Mouse (Mus musculus) G1E (cell line): Measurements from ENCODE around the gene Tomm5. TPM values are rescaled to one million over a fixed set of nuclear protein-coding genes. Genes with fewer than 3 reads are reported as not detected.
"Not testable (repeated sequence)": the region's sequence is repeated elsewhere in the genome, so short reads cannot be mapped to it uniquely, and the experiment has no call there.

Experiments used
- ATAC-seq: 2 replicates; pipeline ENCODE4 v1.8.0; 2016; ENCODE audit warnings: mild to moderate bottlenecking; ENCODE audit not compliant: insufficient number of reproducible peaks, poor library complexity, low FRiP score, severe bottlenecking; ENCODE audit errors: extremely low read depth
- DNase-seq: peaks from one replicate; pipeline ENCODE4 v3.0.0; 2012; ENCODE audit warnings: low spot score
- H3K27me3 ChIP-seq: 2 replicates; pipeline ENCODE4 v1.6.1; 2012; ENCODE audit warnings: mild to moderate bottlenecking, low read length, inconsistent platforms; ENCODE audit not compliant: insufficient read depth
- H3K36me3 ChIP-seq: replicated peaks from 2 replicates; pipeline ENCODE3; 2012; ENCODE audit warnings: mild to moderate bottlenecking, inconsistent platforms
- H3K4me1 ChIP-seq: 2 replicates; pipeline ENCODE4 v1.6.1; 2012; ENCODE audit warnings: low read depth, low read length, inconsistent platforms, mixed read lengths; ENCODE audit not compliant: insufficient read depth
- H3K4me3 ChIP-seq: 2 replicates; pipeline ENCODE4 v1.5.1; 2012; ENCODE audit warnings: low read depth, mild to moderate bottlenecking, inconsistent platforms, low read length, moderate library complexity, mixed read lengths
- H3K9me3 ChIP-seq: replicated peaks from 2 replicates; pipeline ENCODE4 v1.6.1; 2012; ENCODE audit warnings: inconsistent platforms
- CTCF ChIP-seq: IDR thresholded peaks from 2 replicates; pipeline ENCODE4 v1.5.1; 2012; ENCODE audit warnings: low read depth, low read length, inconsistent platforms, mixed read lengths
- GATA1 ChIP-seq: IDR thresholded peaks from 2 replicates; pipeline ENCODE4 v1.6.1; 2012; ENCODE audit warnings: borderline replicate concordance, low read length, inconsistent platforms, mixed read lengths
- GATA2 ChIP-seq: IDR thresholded peaks from 2 replicates; pipeline ENCODE4 v1.6.1; 2012; ENCODE audit warnings: low read depth, low read length, inconsistent platforms, borderline replicate concordance
- POLR2AphosphoS5 ChIP-seq: IDR thresholded peaks from 2 replicates; pipeline ENCODE4 v1.6.1; 2012; ENCODE audit warnings: low read depth, low read length, inconsistent platforms; ENCODE audit not compliant: insufficient replicate concordance
- TAL1 ChIP-seq: conservative IDR thresholded peaks from 2 replicates; pipeline ENCODE4 v1.6.1; 2012; ENCODE audit warnings: low read depth, low read length, inconsistent platforms, mixed read lengths
- polyA plus RNA-seq: library from polyadenylated mRNA; stranded (reverse); fragments of >175 nt; gene quantifications from 2 replicates; pipeline ENCODE4 v1.2.3, GENCODE M21; 2012
- total RNA-seq, 2 experiments: library from RNA; stranded (forward) in 1 of 2; stranded (reverse) in 1 of 2; fragments of 200-1000 nt in 1 of 2; fragments of >200 nt in 1 of 2; fragmentation: Nextera tagmentation in 1 of 2; gene quantifications; 2 replicates each; pipeline ENCODE4 v1.2.3; 2014 to 2017

Tomm5 gene
- total and polyA plus RNA-seq, 3 experiments = 106 to 291 (median 156) TPM

GRCm38 (mm10) chr4:45084895-45085290 is 23.0 kb downstream of the Tomm5 start:
- no peaks in the 10 kb centered on the region for H3K9me3 ChIP-seq
- peaks cover 5% of the 10 kb centered on the region for H3K36me3 ChIP-seq
- H3K4me1 ChIP-seq = peaks cover 22% of the 10 kb centered on the region
- ATAC-seq (no peak), DNase-seq (no peak)
- TF ChIP-seq POLR2AphosphoS5 (no peak), CTCF (no peak), GATA1 (no peak), TAL1 (no peak), GATA2 (no peak)
- H3K27me3 ChIP-seq = peaks cover 4% of the 10 kb centered on the region; the same call in 1 of the 2 replicates
- peak overlapping the region; percentile 81 for H3K4me3 ChIP-seq

- H3K4me1 ChIP-seq = peaks cover 22% of the 10 kb centered on the region
- TF ChIP-seq GATA2 (no peak), TAL1 (no peak), CTCF (no peak), GATA1 (no peak), POLR2AphosphoS5 (no peak)
- DNase-seq = peak; percentile 97
Measured at GRCm38 (mm10) chr4:45084021-45084894, 23.7 kb downstream of the Tomm5 start, which contains the start of gene Fbxo10. TSS of gene Fbxo10 (minus strand) at chr4:45084604.

GRCm38 (mm10) chr4:45083487-45083886 is 24.4 kb downstream of the Tomm5 start:
- peak overlapping the region; percentile 81; the same call in 1 of the 2 replicates for H3K4me3 ChIP-seq

More at GRCm38 (mm10) chr4:45084021-45084894, 23.7 kb downstream of the Tomm5 start, which contains the start of gene Fbxo10:
- ATAC-seq = peak; percentile 98
- Histone ChIP-seq H3K4me3 (peak within 1 kb of the TSS; percentile 81), H3K36me3 (peaks cover 7% of the 10 kb centered on the region), H3K27me3 (peaks cover under 1% of the 10 kb centered on the region; the same call in 1 of the 2 replicates), H3K9me3 (no peaks in the 10 kb centered on the region)

GRCm38 (mm10) chr4:45082951-45083350 is 25.0 kb downstream of the Tomm5 start:
- TF ChIP-seq GATA2 (no peak), POLR2AphosphoS5 (no peak), GATA1 (no peak), TAL1 (no peak), CTCF (no peak)
- ATAC-seq (no peak), DNase-seq (no peak)
- Histone ChIP-seq H3K4me3 (no peak overlapping the region), H3K9me3 (no peaks in the 10 kb centered on the region; the same call in 1 of the 2 replicates), H3K36me3 (peaks cover 12% of the 10 kb centered on the region), H3K27me3 (no peaks in the 10 kb centered on the region), H3K4me1 (peaks cover 22% of the 10 kb centered on the region)

More at GRCm38 (mm10) chr4:45083487-45083886, 24.4 kb downstream of the Tomm5 start:
- DNase-seq (no peak), ATAC-seq (no peak)
- peaks cover 11% of the 10 kb centered on the region for H3K36me3 ChIP-seq
- peaks cover 22% of the 10 kb centered on the region for H3K4me1 ChIP-seq
- H3K27me3 ChIP-seq = no peaks in the 10 kb centered on the region
- no peak for TF ChIP-seq TAL1
- TF ChIP-seq POLR2AphosphoS5 = no peak
- no peak for TF ChIP-seq CTCF
- TF ChIP-seq GATA1 = no peak
- no peak for TF ChIP-seq GATA2
- H3K9me3 ChIP-seq = no peaks in the 10 kb centered on the region

GRCm38 (mm10) chr4:45081041-45081440 is 26.9 kb downstream of the Tomm5 start:
- ATAC-seq = not testable (repeated sequence)

GRCm38 (mm10) chr4:45073544-45073943 is 34.4 kb downstream of the Tomm5 start:
- DNase-seq (no peak), ATAC-seq (no peak)
- Histone ChIP-seq H3K27me3 (no peaks in the 10 kb centered on the region), H3K36me3 (peaks cover 16% of the 10 kb centered on the region), H3K4me3 (no peak overlapping the region), H3K9me3 (peaks cover 6% of the 10 kb centered on the region; the same call in 1 of the 2 replicates), H3K4me1 (peaks cover 14% of the 10 kb centered on the region)
- TF ChIP-seq GATA2 (no peak), GATA1 (no peak), POLR2AphosphoS5 (no peak), CTCF (no peak), TAL1 (no peak)

More at GRCm38 (mm10) chr4:45081041-45081440, 26.9 kb downstream of the Tomm5 start:
- peaks cover 17% of the 10 kb centered on the region for H3K36me3 ChIP-seq
- peaks cover 20% of the 10 kb centered on the region for H3K4me1 ChIP-seq
- DNase-seq, H3K27me3 ChIP-seq, H3K4me3 ChIP-seq, H3K9me3 ChIP-seq: not testable (repeated sequence)
